Mouse (Mus musculus) adrenal gland, postnatal 25 days (tissue): ENCODE measurements around the gene Mmd. TPM values are rescaled to one million over a fixed set of nuclear protein-coding genes. Genes with fewer than 3 reads are reported as not detected.
"Not testable (repeated sequence)": the region's sequence is repeated elsewhere in the genome, so short reads cannot be mapped to it uniquely, and the experiment has no call there.

Experiments used
- DNase-seq: peaks from one replicate; pipeline ENCODE4 v3.0.0; 2021; ENCODE audit warnings: mixed read lengths
- total RNA-seq: library from RNA; stranded (reverse); gene quantifications from 2 replicates; pipeline ENCODE4 v1.2.3, GENCODE M21; 2021

The Mmd gene
- total RNA-seq, 1 experiment from 2014 or later: 63.3 TPM

- no peak for DNase-seq
Observed at GRCm38 (mm10) chr11:90250189-90250588, 933 bp downstream of the Mmd start.

GRCm38 (mm10) chr11:90250730-90251129, 1.5 kb downstream of the Mmd start:
- DNase-seq: no peak

GRCm38 (mm10) chr11:90251923-90252322, 2.7 kb downstream of the Mmd start:
- DNase-seq: no peak

GRCm38 (mm10) chr11:90252366-90252765, 3.1 kb downstream of the Mmd start:
- peak; percentile 16 for DNase-seq

- DNase-seq: no peak
Observed at GRCm38 (mm10) chr11:90254536-90254935, 5.3 kb downstream of the Mmd start.

GRCm38 (mm10) chr11:90255687-90256086, 6.4 kb downstream of the Mmd start:
- no peak for DNase-seq

GRCm38 (mm10) chr11:90256833-90257525, 7.7 kb downstream of the Mmd start:
- no peak for DNase-seq

GRCm38 (mm10) chr11:90258321-90258927, 9.2 kb downstream of the Mmd start:
- DNase-seq: no peak

GRCm38 (mm10) chr11:90259071-90259470, 9.8 kb downstream of the Mmd start:
- DNase-seq: no peak

- no peak for DNase-seq
Observed at GRCm38 (mm10) chr11:90259826-90260225, 10.6 kb downstream of the Mmd start.

- no peak for DNase-seq
Observed at GRCm38 (mm10) chr11:90264180-90264579, 14.9 kb downstream of the Mmd start.

- DNase-seq: no peak
Observed at GRCm38 (mm10) chr11:90265581-90265980, 16.3 kb downstream of the Mmd start.

GRCm38 (mm10) chr11:90268934-90269333, 19.7 kb downstream of the Mmd start:
- no peak for DNase-seq

GRCm38 (mm10) chr11:90269398-90270123, 20.3 kb downstream of the Mmd start:
- no peak for DNase-seq

GRCm38 (mm10) chr11:90270132-90270877, 21.0 kb downstream of the Mmd start:
- no peak for DNase-seq

GRCm38 (mm10) chr11:90274187-90274586, 24.9 kb downstream of the Mmd start:
- DNase-seq: no peak

GRCm38 (mm10) chr11:90275663-90276062, 26.4 kb downstream of the Mmd start:
- DNase-seq: peak; percentile 26

GRCm38 (mm10) chr11:90276150-90276549, 26.9 kb downstream of the Mmd start:
- DNase-seq: peak; percentile 11

GRCm38 (mm10) chr11:90276561-90276960, 27.3 kb downstream of the Mmd start:
- DNase-seq: no peak

GRCm38 (mm10) chr11:90280069-90280468, 30.8 kb downstream of the Mmd start:
- DNase-seq: no peak

- not testable (repeated sequence) for DNase-seq
Observed at GRCm38 (mm10) chr11:90281943-90282342, 32.7 kb downstream of the Mmd start.

GRCm38 (mm10) chr11:90283159-90283558, 33.9 kb downstream of the Mmd start:
- DNase-seq: no peak

- DNase-seq: no peak
Observed at GRCm38 (mm10) chr11:90283601-90284000, 34.3 kb downstream of the Mmd start.
